Mouse (Mus musculus): Measurements from ENCODE around the gene Lrrc63.

- TF ChIP-seq CTCF (IDR thresholded peaks at IDR 0.05; ENCODE audit: extremely low read depth, insufficient read length, insufficient replicate concordance, low read depth, low read length) = peak; percentile 2; the same call in 1 of the 2 replicates
- TF ChIP-seq POLR2A (IDR thresholded peaks at IDR 0.05; ENCODE audit: low read depth, low read length) = no peak
Measured at GRCm38 (mm10) chr14:75060562-75060961, 70.1 kb downstream of the Lrrc63 start.
